Mouse (Mus musculus) ES-Bruce4 (cell line): ENCODE results near the gene Notum. TPM values are rescaled to one million over a fixed set of nuclear protein-coding genes. Genes with fewer than 3 reads are reported as not detected.

Experiments used
- H3K27ac ChIP-seq: 2 replicates; pipeline ENCODE4 v1.5.1; 2012; ENCODE audit warnings: low read length, inconsistent platforms; ENCODE audit not compliant: insufficient read depth
- H3K27me3 ChIP-seq: 2 replicates; pipeline ENCODE4 v1.6.1; 2012; ENCODE audit warnings: mild to moderate bottlenecking, low read length, inconsistent platforms; ENCODE audit not compliant: control insufficient read depth, poor library complexity, insufficient read depth, severe bottlenecking
- H3K36me3 ChIP-seq: 2 replicates; pipeline ENCODE4 v1.6.1; 2012; ENCODE audit warnings: inconsistent platforms, mild to moderate bottlenecking, low read length, moderate library complexity; ENCODE audit not compliant: control insufficient read depth, poor library complexity, insufficient read depth, severe bottlenecking
- H3K4me1 ChIP-seq: one replicate; pipeline ENCODE4 v1.8.1; 2011; ENCODE audit warnings: low read length; ENCODE audit not compliant: control insufficient read depth, insufficient read depth
- H3K4me3 ChIP-seq: 2 replicates; pipeline ENCODE4 v1.5.1; 2011; ENCODE audit warnings: low read depth, mild to moderate bottlenecking, low read length
- H3K9ac ChIP-seq: 2 replicates; pipeline ENCODE4 v1.6.1; 2012; ENCODE audit warnings: low read depth, mild to moderate bottlenecking, inconsistent platforms; ENCODE audit not compliant: poor library complexity, severe bottlenecking
- H3K9me3 ChIP-seq: replicated peaks from 2 replicates; pipeline ENCODE4 v1.6.1; 2012; ENCODE audit warnings: mild to moderate bottlenecking, low read length, inconsistent platforms; ENCODE audit not compliant: control insufficient read depth, poor library complexity, insufficient read depth, severe bottlenecking
- CTCF ChIP-seq: IDR thresholded peaks from one replicate; pipeline ENCODE4 v1.8.1; 2011; ENCODE audit warnings: low read depth, low read length
- EP300 ChIP-seq: IDR thresholded peaks from 2 replicates; pipeline ENCODE4 v1.6.1; 2011; ENCODE audit warnings: low read depth, low read length; ENCODE audit not compliant: insufficient read depth
- POLR2A ChIP-seq: IDR thresholded peaks from one replicate; pipeline ENCODE4 v1.8.1; 2011; ENCODE audit warnings: low read length; ENCODE audit not compliant: insufficient read depth
- polyA plus RNA-seq: library from polyadenylated mRNA; stranded (reverse); fragments of >200 nt; gene quantifications from 2 replicates; pipeline ENCODE4 v1.2.4, GENCODE M21; 2011; ENCODE audit warnings: low read depth; ENCODE audit not compliant: missing spikeins, insufficient read depth, insufficient read length

Notum gene
- polyA plus RNA-seq, 1 experiment: 2.3 TPM

DNA sequence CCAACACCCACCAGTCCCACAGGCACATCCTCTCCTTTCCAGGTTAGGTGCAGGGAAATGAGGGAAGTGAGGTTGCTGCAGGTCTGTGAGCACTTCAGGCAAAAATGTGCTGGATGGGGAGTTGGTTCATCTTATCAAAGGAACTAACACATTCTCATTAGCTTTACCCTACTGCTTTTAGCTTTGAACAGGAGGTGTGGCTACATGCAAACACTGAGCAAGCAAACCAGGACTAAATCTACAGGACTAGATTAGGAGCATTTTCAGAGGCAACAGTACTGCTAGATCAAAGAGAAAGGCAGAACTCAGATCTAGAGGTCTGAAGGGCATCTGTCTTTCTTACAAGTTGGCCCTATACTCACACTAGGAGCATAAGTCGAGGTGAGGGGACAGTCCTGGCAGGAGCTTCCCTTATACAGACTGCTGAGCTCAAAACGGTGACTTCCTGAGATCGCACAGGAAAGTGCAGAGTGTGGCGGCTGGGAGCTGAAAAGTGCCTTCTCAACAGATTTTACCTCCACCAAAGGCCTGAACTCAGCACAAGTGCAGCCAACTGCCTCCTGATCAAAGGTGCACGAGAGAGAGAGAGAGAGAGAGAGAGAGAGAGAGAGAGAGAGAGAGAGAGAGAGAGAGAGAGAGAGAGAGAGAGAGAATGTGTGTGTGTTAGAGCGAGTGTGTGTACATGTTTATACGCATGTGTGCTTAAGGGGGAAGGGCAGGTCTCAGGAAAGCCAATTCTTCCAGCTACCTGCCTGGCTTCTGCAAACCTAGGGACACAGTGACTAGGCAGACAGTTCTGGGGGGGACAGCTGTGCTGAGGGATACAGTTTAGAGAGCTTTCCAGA lies 29.9 kb downstream of the Notum start:
- Histone ChIP-seq H3K36me3 (peaks cover 8% of the 10 kb centered on the region; the same call in 1 of the 2 replicates), H3K27me3 (no peaks in the 10 kb centered on the region), H3K4me3 (peak overlapping the region; percentile 55), H3K9me3 (no peaks in the 10 kb centered on the region), H3K9ac (peak overlapping the region; percentile 99), H3K4me1 (no peaks in the 10 kb centered on the region), H3K27ac (peak overlapping the region; percentile 77)
- TF ChIP-seq CTCF (no peak), EP300 (no peak), POLR2A (no peak)

DNA sequence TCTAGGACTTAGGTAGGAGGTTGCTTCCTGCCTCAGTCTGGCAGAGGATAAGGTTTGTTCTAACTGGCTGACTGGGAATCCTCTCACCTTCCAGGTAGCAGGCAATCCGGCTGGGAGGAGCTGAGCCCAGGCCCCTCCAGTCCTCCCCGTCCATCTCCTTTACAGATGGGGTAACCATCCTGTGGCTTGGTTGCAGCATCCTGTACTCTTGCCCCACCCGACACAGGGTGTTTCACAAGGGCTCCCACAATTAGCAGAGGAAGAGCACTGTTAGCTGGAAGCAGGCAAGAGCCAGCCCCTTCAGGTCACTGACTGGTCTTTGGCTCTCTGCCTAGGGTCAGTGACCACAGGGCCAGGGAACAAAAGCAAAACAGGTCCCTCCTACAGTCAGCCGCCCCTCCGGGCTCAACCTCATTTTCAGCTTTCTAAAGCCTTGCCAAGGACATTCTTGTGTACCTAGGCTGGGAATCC lies 30.5 kb downstream of the Notum start:
- Histone ChIP-seq H3K9me3 (no peaks in the 10 kb centered on the region), H3K36me3 (peaks cover 8% of the 10 kb centered on the region; the same call in 1 of the 2 replicates), H3K4me1 (no peaks in the 10 kb centered on the region), H3K27ac (peak overlapping the region; percentile 77), H3K27me3 (no peaks in the 10 kb centered on the region), H3K4me3 (peak overlapping the region; percentile 55), H3K9ac (peak overlapping the region; percentile 99)
- TF ChIP-seq EP300 (no peak), POLR2A (no peak), CTCF (no peak)

DNA sequence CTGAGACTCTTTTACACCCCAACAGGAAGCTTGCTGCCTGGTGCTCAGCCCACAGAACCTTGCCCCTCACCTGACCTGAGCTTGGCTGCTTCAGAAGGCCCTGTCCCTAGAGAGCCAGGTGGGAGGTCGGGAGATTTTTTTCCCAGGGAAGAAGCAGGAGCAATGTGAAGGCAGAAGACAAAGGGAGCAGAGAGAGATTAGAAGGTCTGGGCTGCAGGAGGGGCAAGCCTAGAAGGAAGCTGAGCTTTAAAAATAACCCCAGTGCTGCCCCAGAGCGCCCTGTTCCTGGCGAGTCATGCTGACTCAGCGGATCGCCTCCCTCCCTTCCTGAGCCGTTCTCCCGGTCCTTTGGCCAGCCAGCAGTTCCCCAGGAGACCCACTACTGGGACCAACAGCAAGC lies 31.1 kb downstream of the Notum start:
- Histone ChIP-seq H3K4me3 (peak overlapping the region; percentile 55), H3K27me3 (no peaks in the 10 kb centered on the region), H3K36me3 (peaks cover 8% of the 10 kb centered on the region; the same call in 1 of the 2 replicates), H3K9ac (peak overlapping the region; percentile 99), H3K9me3 (no peaks in the 10 kb centered on the region), H3K4me1 (no peaks in the 10 kb centered on the region), H3K27ac (peak overlapping the region; percentile 77)
- TF ChIP-seq POLR2A (no peak), EP300 (0 out of 2 replicates have a peak, but pooled peaks have one; percentile 21), CTCF (no peak)

DNA sequence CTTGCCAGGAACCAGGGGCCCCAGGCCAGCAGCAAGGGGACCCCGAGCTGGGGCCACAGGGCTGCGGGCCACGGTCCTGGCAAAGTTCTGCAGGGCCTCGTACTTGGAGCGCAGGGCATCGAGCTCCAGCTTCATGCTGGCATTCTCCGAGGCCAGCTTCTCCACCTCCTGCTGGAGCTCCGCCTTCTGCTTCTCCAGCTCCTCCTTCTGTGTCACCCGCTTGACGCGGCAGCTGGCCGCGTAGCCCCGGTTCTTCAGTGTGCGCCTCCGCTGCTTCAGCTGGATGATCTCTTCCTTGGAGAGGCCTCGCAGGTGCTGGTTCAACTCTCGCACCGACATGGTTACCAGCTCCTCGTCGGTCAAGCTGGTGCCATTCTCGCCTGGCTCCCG lies 31.6 kb downstream of the Notum start:
- TF ChIP-seq POLR2A: no peak
- TF ChIP-seq CTCF: no peak
- no peak for TF ChIP-seq EP300
- H3K4me1 ChIP-seq: no peaks in the 10 kb centered on the region
- no peaks in the 10 kb centered on the region for H3K9me3 ChIP-seq
- H3K27me3 ChIP-seq: no peaks in the 10 kb centered on the region
- H3K9ac ChIP-seq: peak overlapping the region; percentile 99; the same call in 1 of the 2 replicates
- peak overlapping the region; percentile 55 for H3K4me3 ChIP-seq
- peak overlapping the region; percentile 77 for H3K27ac ChIP-seq
- peaks cover 8% of the 10 kb centered on the region; the same call in 1 of the 2 replicates for H3K36me3 ChIP-seq

DNA sequence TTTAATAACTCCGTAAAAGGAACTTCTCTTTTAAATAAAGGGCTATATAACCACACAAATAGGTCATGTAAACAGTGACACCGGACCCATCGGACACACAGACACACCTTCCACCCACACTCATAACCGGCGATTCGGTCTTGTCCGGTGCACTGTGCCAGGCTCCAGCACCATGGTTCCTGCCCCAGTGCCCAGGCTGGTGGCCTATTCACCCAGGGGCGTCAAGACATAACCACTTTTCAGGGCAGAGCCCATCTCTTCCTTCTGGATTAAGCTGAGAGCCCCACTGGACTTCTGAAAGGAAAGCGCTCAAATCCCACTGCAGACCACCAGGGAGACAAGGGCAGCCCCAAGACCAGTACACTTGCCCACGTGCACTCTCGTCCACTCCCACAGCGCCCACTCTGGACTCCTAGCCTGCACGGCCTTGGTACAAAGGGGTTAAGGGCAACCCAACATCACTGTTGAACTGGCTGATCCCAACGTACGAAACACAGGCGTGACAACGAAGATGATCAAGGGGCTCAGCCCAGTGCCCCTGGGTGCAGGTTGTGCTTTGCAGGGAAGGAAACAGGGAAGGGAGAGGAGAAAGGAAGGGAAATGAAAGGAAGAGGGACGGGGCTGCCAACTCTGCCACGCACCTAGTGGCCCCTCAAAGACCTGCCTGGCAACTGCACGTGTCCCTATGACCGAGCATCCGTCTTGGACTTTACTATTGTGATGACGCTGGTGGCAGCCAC lies 32.2 kb downstream of the Notum start:
- Histone ChIP-seq H3K36me3 (peaks cover 8% of the 10 kb centered on the region; the same call in 1 of the 2 replicates), H3K4me1 (no peaks in the 10 kb centered on the region), H3K9ac (no peak overlapping the region), H3K27me3 (no peaks in the 10 kb centered on the region), H3K27ac (no peak overlapping the region), H3K9me3 (no peaks in the 10 kb centered on the region), H3K4me3 (no peak overlapping the region)
- TF ChIP-seq CTCF (no peak), EP300 (no peak), POLR2A (no peak)
